Mouse (Mus musculus) ovary, postnatal 10 days (tissue): Measurements from ENCODE around the gene Plekhg1.

Source experiments
- DNase-seq: peaks from one replicate; pipeline ENCODE4 v3.0.0; 2022; ENCODE audit warnings: low spot score

Gene Plekhg1

DNA sequence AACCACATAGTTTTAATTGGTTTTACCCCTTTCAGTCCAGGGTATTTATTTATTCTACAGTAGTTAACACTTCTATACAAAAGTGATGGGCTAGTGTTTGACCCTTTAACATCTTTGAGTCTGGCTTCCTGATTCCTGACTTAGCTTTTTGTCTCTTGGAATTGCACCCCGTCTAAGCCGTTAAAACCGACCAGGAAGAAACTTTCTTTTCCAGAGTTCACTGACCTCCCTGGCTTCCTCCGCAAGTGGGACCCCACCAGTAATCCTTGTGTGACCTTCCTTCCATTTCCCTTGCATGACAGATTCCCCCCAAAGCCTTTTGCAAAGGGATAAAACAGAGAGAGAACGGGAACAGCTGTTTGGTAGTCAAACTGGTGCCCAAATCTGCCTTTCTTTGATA is 1.6 kb downstream of the Plekhg1 start:
- DNase-seq = no peak

DNA sequence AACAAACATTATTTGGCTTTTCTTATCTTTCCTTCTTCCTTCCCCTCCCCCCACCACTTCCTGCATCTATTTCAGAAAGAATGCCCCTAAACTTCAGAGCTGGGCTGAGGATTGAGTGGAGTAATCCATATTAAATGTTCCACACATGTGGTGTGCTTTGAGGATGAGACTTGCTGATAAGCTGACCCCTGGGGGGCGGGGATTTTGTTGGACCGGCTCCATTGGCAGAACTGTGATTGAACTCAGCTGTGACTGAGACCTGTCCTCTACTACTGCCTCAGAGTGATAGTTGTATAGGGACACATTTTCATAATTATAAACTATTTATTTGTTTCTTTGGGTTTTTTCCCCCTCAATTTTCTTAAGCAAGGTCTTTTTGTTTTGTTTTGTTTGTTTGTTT is 2.9 kb downstream of the Plekhg1 start:
- no peak for DNase-seq

DNA sequence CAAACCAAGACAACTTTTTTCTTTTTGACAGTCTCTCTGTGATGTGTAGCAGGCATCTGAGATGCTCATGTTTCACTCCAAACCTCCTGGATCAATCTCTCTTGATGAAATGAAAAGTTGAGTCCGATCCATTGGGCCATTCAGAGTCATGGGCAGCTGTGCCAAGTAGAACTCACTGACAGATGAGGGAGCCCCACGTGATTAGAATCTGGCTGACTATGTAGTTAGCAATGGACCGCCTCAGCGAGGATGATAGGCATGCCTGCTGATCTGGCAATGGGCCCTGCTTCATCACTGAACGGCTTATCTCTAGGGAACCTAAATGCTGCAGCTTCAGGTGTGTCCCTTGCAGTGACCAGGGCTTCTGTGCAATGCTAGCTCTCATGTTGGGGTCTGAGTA is 3.7 kb downstream of the Plekhg1 start:
- DNase-seq = no peak

DNA sequence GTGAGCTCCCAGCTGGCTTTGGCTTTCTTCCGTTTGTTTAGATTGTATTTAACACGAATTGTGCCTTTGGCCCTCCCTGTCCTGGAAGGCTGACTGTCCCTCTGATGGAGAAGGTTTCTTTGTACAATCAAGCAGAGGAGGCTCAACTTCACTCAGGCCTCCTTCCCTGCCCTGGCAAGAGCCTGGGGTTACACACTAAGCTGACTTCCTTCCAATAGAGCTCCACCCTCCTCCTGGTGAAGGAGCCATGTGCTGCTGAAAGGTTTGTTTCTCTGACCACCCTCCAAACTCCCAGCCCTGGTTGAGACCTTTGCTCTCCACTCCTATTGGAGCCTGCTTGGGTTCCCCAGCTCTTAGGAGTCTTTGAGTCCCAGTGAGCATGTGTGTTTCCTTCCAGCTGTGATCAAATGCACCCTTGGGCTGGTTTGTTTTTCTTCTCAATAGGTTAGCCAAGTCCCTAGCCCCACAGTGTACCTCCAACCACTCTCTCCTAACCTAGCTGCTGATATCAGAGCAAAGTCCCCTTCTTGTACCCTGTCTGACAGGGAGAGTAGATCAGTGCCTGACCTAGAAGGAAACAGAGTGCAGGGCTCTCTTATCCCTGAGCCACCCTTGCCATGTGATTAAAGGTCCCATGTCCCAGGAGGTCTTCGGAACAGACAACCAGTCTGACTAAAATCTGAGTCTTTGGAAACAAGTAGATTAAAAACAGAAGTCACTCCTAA is 6.8 kb downstream of the Plekhg1 start:
- no peak for DNase-seq

DNA sequence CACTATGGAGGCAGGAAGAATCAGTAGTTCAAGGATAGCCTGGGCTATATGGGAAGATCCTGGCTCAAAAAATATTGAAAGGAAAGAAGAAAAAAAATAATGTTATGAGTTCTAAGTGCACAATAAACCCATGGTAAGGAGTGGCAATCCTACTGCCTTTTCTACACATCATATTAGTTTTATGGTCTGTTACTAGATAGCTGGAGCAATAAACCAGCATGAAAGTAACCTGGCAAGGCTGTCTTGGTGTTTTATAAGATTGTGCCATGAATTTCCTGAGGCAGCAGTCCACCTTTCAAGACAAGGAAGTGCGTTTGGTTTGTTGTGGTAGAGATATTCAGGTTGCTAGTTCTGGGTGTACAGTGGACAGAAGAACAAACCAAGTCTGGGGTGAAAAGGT is 9.4 kb downstream of the Plekhg1 start:
- no peak for DNase-seq

DNA sequence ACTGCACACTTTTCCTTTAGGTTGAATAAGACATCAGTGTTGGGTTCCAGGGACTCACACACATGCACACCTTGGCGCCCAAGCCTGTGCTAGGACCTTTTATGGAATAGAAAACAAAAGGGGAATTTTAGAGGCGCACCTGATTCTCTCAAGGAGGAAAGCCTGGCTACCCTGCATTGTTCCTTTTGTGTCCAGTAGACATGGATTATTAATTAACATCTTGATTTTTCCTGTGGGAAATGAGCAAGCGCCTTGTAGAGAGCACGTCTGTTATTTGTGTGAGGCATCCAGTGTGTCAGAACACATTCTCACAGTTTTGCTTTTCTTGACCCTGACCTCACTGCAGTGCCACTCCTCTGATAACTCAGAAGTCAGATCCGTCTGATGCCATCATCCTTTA is 21.8 kb downstream of the Plekhg1 start:
- no peak for DNase-seq

DNA sequence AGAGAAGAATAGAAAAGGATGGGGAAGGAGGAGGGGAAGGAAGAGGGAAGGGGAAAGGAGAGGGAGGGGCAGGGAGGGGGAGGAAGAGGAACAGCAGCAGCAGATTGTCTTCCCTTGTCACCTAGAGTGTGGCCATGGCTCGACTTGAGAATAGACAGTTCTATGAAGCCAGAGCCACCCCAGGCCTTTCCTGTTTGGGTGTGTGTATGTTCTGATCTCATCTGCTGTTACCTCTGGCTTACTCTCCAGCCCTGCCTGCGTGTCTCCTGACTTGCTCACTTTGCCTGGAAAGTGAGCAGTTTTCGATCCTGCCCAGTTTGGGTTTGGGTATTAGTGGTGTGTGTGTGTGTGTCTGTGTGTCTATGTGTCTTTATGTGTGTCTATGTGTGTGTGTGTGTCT is 23.0 kb downstream of the Plekhg1 start:
- DNase-seq = no peak

DNA sequence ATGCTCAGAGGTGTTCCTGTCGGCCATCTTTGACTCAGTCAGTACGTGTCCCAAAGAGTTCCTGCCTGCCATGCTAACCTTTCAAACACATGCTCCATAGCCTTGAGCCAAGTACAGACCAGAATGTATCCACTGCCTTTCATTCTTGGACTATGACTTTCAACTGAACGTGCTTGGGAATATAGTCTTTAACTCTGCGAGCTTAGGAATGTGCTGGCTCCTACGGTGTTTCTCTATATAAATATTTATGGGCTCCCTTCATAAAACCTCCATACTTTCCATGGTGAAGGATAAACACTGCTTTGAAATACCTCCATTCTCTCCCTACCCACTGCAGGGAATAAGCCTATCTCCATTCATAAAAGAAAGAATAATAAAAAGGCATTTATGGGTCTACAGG is 29.0 kb downstream of the Plekhg1 start:
- no peak for DNase-seq

DNA sequence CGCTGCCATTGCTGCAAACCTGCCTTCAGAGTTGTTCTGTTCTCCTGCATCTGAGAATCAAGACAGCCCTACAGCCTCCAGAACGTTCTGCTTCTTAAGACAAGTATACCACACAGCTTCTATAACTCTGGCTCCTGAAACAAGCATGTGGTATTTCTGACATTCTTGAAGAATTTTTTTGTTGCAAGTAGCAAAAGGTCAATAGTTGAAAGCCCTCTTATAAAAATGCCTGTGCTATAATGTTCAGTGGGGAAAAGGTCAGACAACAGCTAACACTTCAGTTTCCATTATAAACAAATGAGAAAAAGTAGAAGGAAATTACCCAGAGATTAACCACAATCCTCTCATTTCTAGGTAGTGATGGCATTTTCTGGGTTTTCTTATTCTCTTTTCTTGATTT is 34.2 kb downstream of the Plekhg1 start:
- DNase-seq = no peak

DNA sequence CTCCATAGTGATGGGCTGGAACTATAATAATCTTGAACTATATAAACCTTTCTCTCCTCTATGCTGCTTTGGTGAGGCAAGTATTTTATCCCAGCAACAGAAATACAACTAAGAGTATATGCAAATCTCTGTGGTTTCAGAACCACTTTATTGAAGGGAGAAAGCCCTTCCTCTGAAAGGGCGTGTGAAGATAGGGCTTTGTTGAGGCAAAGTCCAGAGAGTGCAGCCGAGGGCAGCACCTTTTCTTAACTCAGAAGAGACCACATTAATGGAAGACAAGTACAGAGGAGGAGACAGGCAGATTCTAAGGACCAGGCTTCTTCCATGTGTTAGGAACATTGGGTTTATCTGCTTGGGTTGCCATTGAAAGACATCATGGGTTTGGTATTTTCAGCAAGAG is 36.6 kb downstream of the Plekhg1 start:
- DNase-seq = no peak

DNA sequence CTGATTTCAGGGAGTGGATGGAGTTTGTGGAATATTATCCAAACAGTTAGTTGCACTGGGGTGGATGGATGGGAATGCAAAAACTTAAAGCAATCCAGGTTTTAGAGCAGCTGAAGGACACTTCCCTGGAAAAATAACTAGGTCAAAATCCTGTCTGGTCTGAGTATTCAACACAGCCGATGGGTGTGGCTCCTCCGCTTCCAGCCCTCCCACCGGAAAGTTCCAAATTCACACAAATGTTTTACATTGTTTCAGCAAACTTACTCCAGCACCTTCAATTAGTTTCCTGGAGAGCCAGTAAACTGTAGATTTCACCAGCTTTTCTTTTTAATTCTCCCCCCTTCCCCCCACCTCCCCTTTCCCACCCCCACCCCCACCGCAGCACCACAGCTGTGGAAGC is 45.2 kb downstream of the Plekhg1 start:
- DNase-seq = no peak

DNA sequence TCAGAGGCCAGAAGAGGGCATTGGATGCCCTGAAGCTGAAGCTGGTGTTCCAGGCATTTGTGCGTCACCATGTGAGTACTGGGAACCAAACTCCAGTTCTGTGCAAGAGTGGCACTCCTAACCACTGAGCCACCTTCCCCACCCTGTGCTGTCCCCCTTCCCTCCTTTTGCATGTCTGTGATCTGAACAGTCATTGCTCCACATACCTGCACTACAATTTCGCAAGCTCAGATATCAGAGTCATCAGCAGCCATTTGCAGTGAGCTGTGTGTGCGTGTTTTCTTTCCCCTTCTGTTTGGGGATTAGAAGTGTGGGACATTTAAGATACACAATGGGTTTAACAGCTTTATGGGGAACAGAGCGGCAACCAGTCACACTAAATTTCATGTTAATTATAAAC is 46.4 kb downstream of the Plekhg1 start:
- DNase-seq = no peak

DNA sequence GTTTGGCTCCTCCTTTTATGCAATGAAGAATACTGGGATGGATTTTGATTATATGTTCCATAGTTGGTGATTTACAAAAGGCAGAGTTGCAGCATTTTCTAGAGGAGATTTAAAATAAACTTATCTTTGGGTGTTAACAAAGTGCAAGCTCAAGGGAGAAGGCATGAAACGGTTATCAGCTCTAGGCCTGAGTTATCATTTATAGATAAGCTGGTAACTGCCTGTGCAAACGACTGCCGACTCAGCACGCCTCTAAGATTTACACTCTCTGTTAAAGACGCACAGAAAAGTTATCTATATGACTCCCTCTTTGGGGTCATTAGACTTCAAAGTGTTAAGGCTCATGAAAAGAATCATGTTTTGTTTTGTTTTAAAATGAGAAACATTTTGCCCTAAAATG is 46.8 kb downstream of the Plekhg1 start:
- DNase-seq = no peak

DNA sequence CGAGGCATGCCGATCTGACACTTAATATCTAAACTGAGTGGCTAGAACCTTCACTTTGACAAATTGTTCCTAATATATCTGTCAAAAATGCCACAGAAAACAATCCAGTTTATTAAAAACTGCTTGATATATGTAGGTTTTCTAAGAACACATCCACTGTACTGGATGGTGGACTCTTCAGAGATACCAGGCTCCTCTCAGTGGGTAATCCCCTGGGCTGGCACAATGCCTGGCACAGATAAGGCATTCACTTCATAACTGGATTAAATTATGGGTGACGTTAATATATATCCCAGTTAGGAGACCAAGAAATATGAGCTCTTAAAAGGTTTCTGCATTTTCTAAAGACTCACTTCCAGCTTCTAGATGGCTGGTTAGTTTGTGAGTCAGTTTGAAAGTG is 53.7 kb downstream of the Plekhg1 start:
- no peak for DNase-seq

DNA sequence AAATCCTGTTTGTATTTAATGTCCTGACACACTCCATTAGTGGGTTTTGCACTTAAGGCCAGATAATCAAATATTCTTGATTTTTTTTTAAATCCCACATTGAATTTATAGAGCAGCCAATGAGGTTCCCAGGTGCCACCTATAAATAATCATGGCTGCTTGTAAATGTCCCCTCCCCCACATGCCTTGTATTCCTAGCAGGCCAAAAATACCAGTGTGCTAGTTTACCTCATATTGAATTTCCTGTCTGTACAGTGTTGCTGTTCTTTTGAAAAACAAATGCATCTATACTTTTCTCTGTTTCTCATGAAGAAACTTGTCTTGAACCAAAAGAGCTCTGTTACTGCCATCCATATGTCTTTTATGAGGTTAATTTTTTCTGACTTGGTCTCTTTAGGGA is 59.3 kb downstream of the Plekhg1 start:
- DNase-seq = no peak

DNA sequence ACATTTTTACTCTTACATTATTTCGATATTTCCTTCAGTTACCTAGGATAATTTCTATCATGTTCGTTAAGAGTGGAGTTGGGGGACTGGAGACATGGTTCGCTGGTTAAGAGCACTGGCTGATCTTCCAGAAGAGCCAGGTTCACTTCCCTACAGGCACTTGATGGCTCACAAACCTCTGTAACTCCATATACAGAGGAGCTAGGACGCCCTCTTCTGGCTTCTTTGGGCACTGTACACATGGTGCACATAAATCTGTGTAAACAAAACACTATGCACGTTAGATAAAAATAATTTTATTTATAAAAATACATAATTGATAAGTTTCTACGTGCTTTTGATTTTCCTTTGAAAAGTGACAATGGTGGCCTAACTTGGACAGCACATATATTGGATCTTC is 61.1 kb downstream of the Plekhg1 start:
- DNase-seq = no peak

DNA sequence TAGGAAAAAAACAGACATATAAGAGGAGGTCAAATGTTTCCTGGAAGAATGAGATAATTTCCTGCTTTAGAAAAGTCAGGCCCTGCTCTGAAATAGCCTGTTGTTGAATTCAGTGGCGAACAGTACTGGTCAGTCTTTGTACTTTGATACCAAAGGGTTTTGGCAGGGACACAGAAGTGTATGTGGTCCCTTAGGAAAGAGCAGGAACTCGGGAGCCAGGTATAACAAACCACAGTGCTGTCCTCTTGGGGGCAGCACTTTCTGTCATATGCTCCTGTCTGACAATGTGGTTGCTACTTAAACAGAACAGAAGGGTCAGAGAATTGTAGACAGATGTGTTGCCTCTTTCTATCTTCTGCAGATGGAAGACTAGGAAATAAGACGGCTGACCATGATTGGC is 65.2 kb downstream of the Plekhg1 start:
- DNase-seq = no peak

DNA sequence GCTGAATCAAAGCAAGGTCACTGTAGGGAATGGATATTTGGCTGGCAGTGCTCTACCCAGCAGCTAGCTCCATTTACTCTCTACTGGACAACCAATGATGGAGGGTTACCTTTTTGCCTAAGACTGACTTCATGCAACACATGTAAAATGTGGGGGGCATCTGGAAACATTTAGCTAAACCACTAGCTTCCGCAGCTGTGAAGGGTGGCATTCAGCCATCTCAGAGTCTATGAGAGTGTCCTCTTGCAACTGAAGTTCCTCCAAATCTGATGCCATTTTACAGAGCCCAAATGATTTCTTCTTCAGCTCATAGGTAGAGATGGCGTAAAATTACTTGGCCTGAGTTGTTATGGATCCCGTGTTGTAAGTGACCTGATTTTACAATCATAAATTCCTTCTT is 67.8 kb downstream of the Plekhg1 start:
- DNase-seq = no peak

DNA sequence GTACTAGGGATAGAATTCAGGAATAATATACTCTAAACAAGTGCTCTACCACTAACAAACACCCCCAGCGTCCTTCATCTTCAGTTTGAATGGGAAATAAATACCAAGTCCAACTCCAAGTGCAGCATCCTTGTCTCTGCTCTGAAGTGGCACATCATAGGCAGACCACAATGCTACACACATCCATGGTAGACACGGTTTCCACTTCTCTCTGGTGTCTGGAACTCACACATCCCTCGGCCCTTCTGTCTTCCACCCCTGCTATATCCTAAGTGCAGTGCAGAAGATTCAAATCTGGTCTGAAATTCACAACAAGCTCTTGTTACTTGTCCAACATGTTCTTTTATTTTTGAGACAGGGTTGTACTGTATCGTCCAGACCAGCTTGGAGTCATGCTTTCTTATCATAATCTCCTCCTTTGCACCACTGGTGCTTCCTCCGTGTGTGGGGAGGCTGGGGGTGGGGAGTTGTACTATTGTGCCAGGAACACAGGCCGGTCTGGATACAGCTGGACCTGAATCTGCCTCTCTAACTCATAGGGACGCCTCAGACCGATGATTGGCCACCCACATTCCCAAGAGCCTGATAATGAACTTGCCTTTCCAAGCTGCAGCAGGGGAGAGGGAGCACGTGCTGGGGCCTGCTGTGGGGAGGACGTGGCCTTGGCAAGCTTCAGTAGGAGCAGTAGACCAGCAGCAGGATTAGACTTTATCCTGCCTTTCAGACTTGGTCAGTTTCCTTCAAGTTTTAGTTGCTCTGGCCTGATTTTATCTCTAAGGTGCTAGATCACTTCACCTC is 70.5 kb downstream of the Plekhg1 start:
- peak; percentile 16 for DNase-seq

DNA sequence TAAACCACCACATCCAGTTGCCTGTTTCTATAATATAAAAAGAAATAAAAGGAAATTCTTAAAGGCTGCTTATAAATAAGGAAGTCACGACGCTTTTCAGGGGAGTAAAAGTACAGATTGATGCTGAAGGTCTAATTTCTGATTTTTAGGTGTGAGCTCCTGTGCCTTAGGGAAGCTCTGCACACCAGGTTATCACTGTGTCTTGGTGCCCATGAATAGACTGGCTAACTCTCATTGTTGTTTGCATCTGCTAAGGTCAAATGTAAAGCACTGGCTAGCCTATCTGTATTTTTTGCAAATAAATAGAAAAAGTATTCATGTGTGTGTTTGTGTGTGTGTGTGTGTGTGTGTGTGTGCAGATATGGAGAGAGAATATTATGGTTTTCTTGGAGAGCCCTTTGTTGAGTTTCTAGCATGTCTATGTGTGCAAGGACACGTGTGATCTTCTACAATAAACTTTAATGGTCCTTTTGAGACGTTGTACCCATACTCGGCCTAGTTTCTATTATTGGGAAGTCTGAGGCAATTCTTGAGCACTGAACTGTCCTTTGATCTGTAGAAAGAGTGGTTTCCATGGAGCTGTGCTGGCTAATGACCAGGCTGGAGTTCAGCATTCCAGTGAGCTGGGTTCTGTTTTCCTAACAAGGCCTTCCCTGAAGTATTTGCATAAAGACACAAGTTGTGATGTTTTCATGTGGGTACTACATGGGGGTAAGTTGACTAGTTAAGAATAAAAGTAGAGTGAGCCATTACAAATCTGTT is 79.0 kb downstream of the Plekhg1 start:
- DNase-seq = no peak

DNA sequence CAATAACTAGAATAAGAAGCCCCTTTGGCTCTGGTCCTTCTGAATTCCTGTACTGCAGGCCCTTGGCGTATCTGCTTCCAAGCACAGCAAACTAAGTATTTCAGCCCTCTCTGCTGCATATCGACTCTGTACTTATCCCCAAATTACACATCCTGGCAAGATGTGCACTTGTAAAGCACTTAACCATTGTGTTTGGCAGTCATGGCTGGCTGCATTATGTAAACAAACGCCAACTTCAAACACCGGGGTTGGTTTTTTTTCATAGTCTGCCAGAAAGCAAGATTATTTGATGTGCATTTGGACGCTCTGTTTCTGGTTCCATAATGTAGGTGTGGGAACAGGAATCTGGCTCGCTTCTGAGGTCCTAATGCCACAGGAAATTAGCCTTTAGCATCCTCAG is 83.7 kb downstream of the Plekhg1 start:
- DNase-seq = no peak

DNA sequence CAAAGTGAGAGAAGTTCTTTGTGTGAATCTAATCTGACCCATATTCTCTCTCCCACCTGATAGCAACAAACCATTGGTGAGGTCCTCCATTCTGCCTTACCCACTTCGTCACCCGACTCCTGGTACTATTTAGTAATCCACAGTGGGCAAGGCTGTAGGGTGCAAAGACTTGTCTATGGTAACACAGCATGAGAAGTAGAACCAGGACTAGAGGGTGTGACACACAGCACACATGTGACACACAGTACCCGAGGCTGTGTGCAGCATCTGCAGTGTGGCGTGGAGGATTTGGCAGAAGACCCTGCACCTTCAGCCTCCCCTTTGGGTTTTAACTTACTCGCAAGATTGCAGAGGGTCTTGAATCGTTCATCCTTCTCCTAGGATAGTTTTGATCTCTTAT is 85.9 kb downstream of the Plekhg1 start:
- DNase-seq = no peak

DNA sequence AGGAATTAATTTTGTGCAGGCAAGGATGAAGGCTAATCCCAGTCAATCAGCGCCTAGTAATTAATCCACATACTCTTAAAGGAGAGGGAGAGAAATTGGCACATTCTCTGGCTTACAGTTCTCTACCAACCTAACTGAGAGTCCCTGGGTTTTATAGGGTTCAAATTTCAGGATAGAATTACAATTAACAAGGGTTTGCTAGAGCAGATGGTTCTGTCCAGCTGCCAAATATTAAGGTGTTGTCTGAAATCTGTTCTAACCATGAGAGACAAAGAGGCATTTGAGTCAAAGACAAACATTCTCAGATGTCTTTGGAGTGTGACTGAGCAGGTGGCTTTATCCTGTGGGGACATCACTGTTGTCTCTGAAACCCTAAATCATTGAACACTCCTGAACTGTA is 87.2 kb downstream of the Plekhg1 start:
- no peak for DNase-seq
